Mouse (Mus musculus): ENCODE measurements at regions not wholly inside any gene's neighbourhood (a gene's known extent, or its start where the extent isn't known, plus 50 kb on each side); places are given as distances from the start of the nearest gene placed in this dataset.

DNA sequence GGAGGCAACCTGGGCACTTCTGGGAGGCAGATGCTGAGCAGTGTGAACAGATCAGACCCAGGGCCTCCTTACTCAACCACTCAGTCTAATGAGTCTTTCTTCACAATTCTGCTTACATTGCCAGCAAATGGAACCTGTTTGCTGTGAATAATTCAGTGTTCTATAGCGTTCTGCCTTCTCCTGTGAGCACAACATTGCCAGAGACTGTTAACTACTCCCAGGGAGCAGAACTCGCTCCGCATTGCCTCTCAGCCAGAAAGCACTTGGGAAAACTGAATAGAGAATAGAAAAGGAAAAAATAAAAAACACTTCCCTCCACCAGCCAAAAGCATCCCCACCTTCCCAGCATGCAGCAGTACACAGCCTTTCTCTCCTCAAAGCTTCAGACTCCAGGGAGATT lies 51.5 kb downstream of the Aym1 start:
- no peak for DNase-seq (ENCODE audit: low spot score in 2 of 2)

- DNase-seq (ENCODE audit: low spot score in 2 of 2), result no peak
Measured at GRCm38 (mm10) chr5:113410963-113411362, 53.9 kb downstream of the Aym1 start.

- peak in 1 of 2 experiments; percentile 32 for DNase-seq (ENCODE audit: low spot score in 2 of 2)
Measured at GRCm38 (mm10) chr5:113414639-113415038, 57.5 kb downstream of the Aym1 start.

- no peak for DNase-seq (ENCODE audit: low spot score in 2 of 2)
Measured at GRCm38 (mm10) chr5:113418335-113419013, 61.4 kb downstream of the Aym1 start.

- DNase-seq (ENCODE audit: low spot score in 2 of 2), result no peak
Measured at GRCm38 (mm10) chr5:113420619-113421018, 63.5 kb downstream of the Aym1 start.

GRCm38 (mm10) chr5:113421993-113422725 lies 65.1 kb downstream of the Aym1 start:
- no peak for DNase-seq (ENCODE audit: low spot score in 2 of 2)

DNA sequence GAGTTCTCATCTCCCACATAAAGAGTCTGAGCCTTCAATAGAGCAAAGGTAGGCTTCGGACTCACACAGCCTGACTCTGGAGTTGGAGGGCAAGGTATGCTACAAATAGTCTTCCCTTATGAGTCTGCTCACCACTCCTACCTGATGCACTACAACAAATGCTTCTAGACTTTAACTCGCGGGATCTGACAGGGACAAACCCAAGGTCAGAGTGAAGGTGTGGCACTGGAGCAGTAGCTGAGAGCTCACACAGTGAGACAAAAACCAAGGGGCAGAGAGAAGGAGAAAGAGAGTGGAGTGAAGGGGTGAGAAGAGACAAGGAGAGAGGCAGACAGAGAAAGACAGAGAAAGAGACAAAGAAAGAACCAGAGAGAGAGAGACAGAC lies 65.6 kb downstream of the Aym1 start:
- no peak for DNase-seq (ENCODE audit: low spot score in 2 of 2)

GRCm38 (mm10) chr5:113427779-113428178 lies 62.4 kb upstream of the Wscd2 start:
- no peak for DNase-seq (ENCODE audit: low spot score in 2 of 2)

GRCm38 (mm10) chr5:113431334-113431733 lies 58.8 kb upstream of the Wscd2 start:
- DNase-seq (ENCODE audit: low spot score in 2 of 2), result no peak

GRCm38 (mm10) chr5:113436987-113437386 lies 53.1 kb upstream of the Wscd2 start:
- DNase-seq (ENCODE audit: low spot score in 2 of 2), result no peak

Data from frontal cortex, postnatal 10 days (tissue).